Mouse (Mus musculus) lung, embryonic 15.5 days (tissue): ENCODE results near the gene Stra8. TPM values are rescaled to one million over a fixed set of nuclear protein-coding genes. Genes with fewer than 3 reads are reported as not detected.

ENCODE experiments used
- ATAC-seq: fragments of 200-750 bp; cut with Nextera tagmentation; 2 replicates; pipeline ENCODE4 v1.8.0; 2017; ENCODE audit warnings: moderate number of reproducible peaks, borderline replicate concordance; ENCODE audit not compliant: low FRiP score, low TSS enrichment; ENCODE audit errors: extremely low read depth
- H3K27ac ChIP-seq: fragments of 300-500 bp; sonication (generic); 2 replicates; pipeline ENCODE4 v1.5.1; 2015; ENCODE audit warnings: moderate library complexity, mild to moderate bottlenecking, inconsistent platforms
- H3K27me3 ChIP-seq: fragments of 300-500 bp; sonication (generic); 2 replicates; pipeline ENCODE4 v1.6.1; 2015; ENCODE audit warnings: inconsistent platforms
- H3K36me3 ChIP-seq: fragments of 300-500 bp; sonication (generic); 2 replicates; pipeline ENCODE4 v1.6.1; 2015; ENCODE audit warnings: inconsistent platforms
- H3K4me1 ChIP-seq: fragments of 300-500 bp; sonication (generic); 2 replicates; pipeline ENCODE4 v1.6.1; 2015; ENCODE audit warnings: inconsistent platforms
- H3K4me2 ChIP-seq: fragments of 300-500 bp; sonication (generic); 2 replicates; pipeline ENCODE4 v1.6.1; 2015; ENCODE audit warnings: inconsistent platforms, mild to moderate bottlenecking, moderate library complexity
- H3K4me3 ChIP-seq: fragments of 300-500 bp; sonication (generic); 2 replicates; pipeline ENCODE4 v1.5.1; 2015; ENCODE audit warnings: mild to moderate bottlenecking, inconsistent platforms
- H3K9ac ChIP-seq: fragments of 300-500 bp; sonication (generic); 2 replicates; pipeline ENCODE4 v1.6.1; 2015; ENCODE audit warnings: inconsistent platforms
- H3K9me3 ChIP-seq: fragments of 300-500 bp; sonication (generic); 2 replicates; pipeline ENCODE4 v1.6.1; 2016; ENCODE audit warnings: inconsistent platforms
- WGBS: fragments of 180-500 bp; shearing (Covaris S2); methylation state at CpG from one replicate; pipeline ENCODE4 v1.1.7; 2015; 5-methylcytosine and 5-hydroxymethylcytosine counted together
- polyA plus RNA-seq: library from polyadenylated mRNA; unstranded; fragments of >200 nt; fragmentation: Nextera tagmentation; extraction: Ambion mirVana; gene quantifications from 2 replicates; pipeline ENCODE4 v1.2.1, GENCODE M21; 2015

Stra8 gene
- polyA plus RNA-seq = not detected in 2 replicates

GRCm38 (mm10) chr6:34919956-34920355 lies at the start of gene Stra8:
TSS of gene Stra8 (plus strand) at chr6:34920163.
- Histone ChIP-seq H3K36me3 (no peaks in the 10 kb centered on the region), H3K4me1 (peaks cover 8% of the 10 kb centered on the region; the same call in 1 of the 2 replicates), H3K9me3 (no peaks in the 10 kb centered on the region), H3K27me3 (no peaks in the 10 kb centered on the region), H3K4me2 (no peak within 1 kb of the TSS), H3K4me3 (no peak within 1 kb of the TSS), H3K9ac (no peak within 1 kb of the TSS), H3K27ac (no peak within 1 kb of the TSS)
- WGBS = 37% methylated on average over 10 of the region's 10 CpGs
- ATAC-seq = no peak

- Histone ChIP-seq H3K9me3 (no peaks in the 10 kb centered on the region), H3K4me3 (no peak overlapping the region), H3K4me2 (no peak overlapping the region), H3K36me3 (0 out of 2 replicates have a peak, but pooled peaks cover 7% of the 10 kb centered on the region), H3K27ac (peak overlapping the region; percentile 60), H3K4me1 (peaks cover 72% of the 10 kb centered on the region), H3K27me3 (no peaks in the 10 kb centered on the region), H3K9ac (no peak overlapping the region)
- 49% methylated on average over 5 of the region's 5 CpGs for WGBS
- no peak for ATAC-seq
Measured at GRCm38 (mm10) chr6:34870724-34871123, 49.2 kb upstream of the Stra8 start.

- H3K27me3 ChIP-seq = no peaks in the 10 kb centered on the region
- H3K36me3 ChIP-seq = 0 out of 2 replicates have a peak, but pooled peaks cover 10% of the 10 kb centered on the region
- no peak for ATAC-seq
- 84% methylated on average over 7 of the region's 7 CpGs for WGBS
- no peak overlapping the region for H3K4me2 ChIP-seq
- H3K9ac ChIP-seq = no peak overlapping the region
- H3K9me3 ChIP-seq = no peaks in the 10 kb centered on the region
- peaks cover 73% of the 10 kb centered on the region for H3K4me1 ChIP-seq
- no peak overlapping the region for H3K27ac ChIP-seq
- no peak overlapping the region for H3K4me3 ChIP-seq
Measured at GRCm38 (mm10) chr6:34871929-34872328, 48.0 kb upstream of the Stra8 start.

- Histone ChIP-seq H3K27ac (no peak overlapping the region), H3K27me3 (no peaks in the 10 kb centered on the region), H3K4me3 (no peak overlapping the region), H3K9me3 (no peaks in the 10 kb centered on the region), H3K36me3 (0 out of 2 replicates have a peak, but pooled peaks cover 10% of the 10 kb centered on the region), H3K4me2 (no peak overlapping the region), H3K9ac (no peak overlapping the region), H3K4me1 (peaks cover 69% of the 10 kb centered on the region)
- 76% methylated on average over 10 of the region's 10 CpGs for WGBS
- no peak for ATAC-seq
Measured at GRCm38 (mm10) chr6:34872871-34873270, 47.1 kb upstream of the Stra8 start.

- no peak; the same call in 1 of the 2 replicates for ATAC-seq
- WGBS = 37% methylated on average over 21 of the region's 21 CpGs
- peaks cover 64% of the 10 kb centered on the region for H3K4me1 ChIP-seq
Measured at GRCm38 (mm10) chr6:34874101-34874921, 45.7 kb upstream of the Stra8 start.

GRCm38 (mm10) chr6:34875268-34875761 lies 44.6 kb upstream of the Stra8 start:
- 86% methylated on average over 15 of the region's 15 CpGs for WGBS
- peaks cover 54% of the 10 kb centered on the region for H3K4me1 ChIP-seq
- 0 out of 2 replicates have a peak overlapping the region, but pooled peaks have one; percentile 17 for H3K9ac ChIP-seq
- H3K4me3 ChIP-seq = no peak overlapping the region
- peak overlapping the region; percentile 95 for H3K27ac ChIP-seq
- peaks cover 20% of the 10 kb centered on the region for H3K36me3 ChIP-seq
- no peaks in the 10 kb centered on the region for H3K27me3 ChIP-seq
- ATAC-seq = no peak
- no peak overlapping the region for H3K4me2 ChIP-seq
- no peaks in the 10 kb centered on the region for H3K9me3 ChIP-seq

More at GRCm38 (mm10) chr6:34874101-34874921, 45.7 kb upstream of the Stra8 start:
- H3K9me3 ChIP-seq = no peaks in the 10 kb centered on the region
- peak overlapping the region; percentile 12; the same call in 1 of the 2 replicates for H3K4me2 ChIP-seq
- no peak overlapping the region for H3K4me3 ChIP-seq
- peaks cover 12% of the 10 kb centered on the region; the same call in 1 of the 2 replicates for H3K36me3 ChIP-seq
- H3K27me3 ChIP-seq = no peaks in the 10 kb centered on the region
- H3K27ac ChIP-seq = peak overlapping the region; percentile 95
- H3K9ac ChIP-seq = peak overlapping the region; percentile 17; the same call in 1 of the 2 replicates

GRCm38 (mm10) chr6:34875966-34876834 lies 43.8 kb upstream of the Stra8 start:
- Histone ChIP-seq H3K27ac (peak overlapping the region; percentile 95), H3K4me2 (peak overlapping the region; percentile 59), H3K27me3 (no peaks in the 10 kb centered on the region), H3K4me3 (no peak overlapping the region), H3K9me3 (no peaks in the 10 kb centered on the region), H3K9ac (peak overlapping the region; percentile 95; the same call in 1 of the 2 replicates), H3K4me1 (peaks cover 45% of the 10 kb centered on the region), H3K36me3 (peaks cover 28% of the 10 kb centered on the region)
- ATAC-seq = 0 out of 2 replicates have a peak, but pooled peaks have one; percentile 0
- 42% methylated on average over 12 of the region's 12 CpGs for whole genome bisulfite sequencing

GRCm38 (mm10) chr6:34876835-34877156 lies 43.2 kb upstream of the Stra8 start:
- H3K27ac ChIP-seq = peak overlapping the region; percentile 95
- peaks cover 43% of the 10 kb centered on the region for H3K4me1 ChIP-seq
- 0 out of 2 replicates have a peak, but pooled peaks have one; percentile 12 for ATAC-seq
- peaks cover 31% of the 10 kb centered on the region for H3K36me3 ChIP-seq
- H3K9ac ChIP-seq = peak overlapping the region; percentile 95
- WGBS = 29% methylated on average over 2 of the region's 2 CpGs
- no peaks in the 10 kb centered on the region for H3K27me3 ChIP-seq
- H3K9me3 ChIP-seq = no peaks in the 10 kb centered on the region
- peak overlapping the region; percentile 59 for H3K4me2 ChIP-seq
- peak overlapping the region; percentile 68 for H3K4me3 ChIP-seq

- Histone ChIP-seq H3K36me3 (peaks cover 36% of the 10 kb centered on the region), H3K9me3 (no peaks in the 10 kb centered on the region), H3K9ac (peak within 1 kb of the TSS; percentile 95), H3K4me3 (peak within 1 kb of the TSS; percentile 68), H3K27me3 (no peaks in the 10 kb centered on the region), H3K27ac (peak within 1 kb of the TSS; percentile 95), H3K4me1 (peaks cover 43% of the 10 kb centered on the region), H3K4me2 (peak within 1 kb of the TSS; percentile 59)
- under 1% methylated on average over 49 of the region's 56 CpGs for WGBS
- peak; percentile 89 for ATAC-seq
Measured at GRCm38 (mm10) chr6:34877509-34878321, 42.2 kb upstream of the Stra8 start, which contains the start of gene Cyren. TSS of gene Cyren (minus strand) at chr6:34878060.

GRCm38 (mm10) chr6:34879101-34879740 lies 40.7 kb upstream of the Stra8 start:
- Histone ChIP-seq H3K27ac (no peak overlapping the region), H3K36me3 (peaks cover 41% of the 10 kb centered on the region), H3K4me2 (no peak overlapping the region), H3K9me3 (no peaks in the 10 kb centered on the region), H3K9ac (no peak overlapping the region), H3K27me3 (no peaks in the 10 kb centered on the region), H3K4me3 (no peak overlapping the region), H3K4me1 (peaks cover 37% of the 10 kb centered on the region)
- ATAC-seq = no peak
- 87% methylated on average over 16 of the region's 16 CpGs for whole genome bisulfite sequencing
